Mouse (Mus musculus) thymus, adult 2 months (tissue): Measurements from ENCODE around the gene Mtf1.

Source experiments
- CTCF ChIP-seq: fragments of 200-500 bp; IDR thresholded peaks from 2 replicates; pipeline ENCODE4 v1.5.1; 2012; ENCODE audit warnings: mild to moderate bottlenecking, control low read depth, low read length, moderate library complexity, borderline replicate concordance; ENCODE audit not compliant: control insufficient read depth, poor library complexity, insufficient read depth; ENCODE audit errors: extremely low read depth
- POLR2A ChIP-seq: fragments of 200-500 bp; IDR thresholded peaks from 2 replicates; pipeline ENCODE4 v1.6.1; 2012; ENCODE audit warnings: mild to moderate bottlenecking, low read length, control low read depth, moderate library complexity; ENCODE audit not compliant: control insufficient read depth, poor library complexity, insufficient read depth; ENCODE audit errors: extremely low read depth

GRCm38 (mm10) chr4:124796141-124796540, 5.8 kb upstream of the Mtf1 start:
- TF ChIP-seq CTCF (no peak), POLR2A (no peak)
